Mouse (Mus musculus) midbrain, embryonic 16.5 days (tissue): ENCODE measurements at regions not wholly inside any gene's neighbourhood (a gene's known extent, or its start where the extent isn't known, plus 50 kb on each side); places are given as distances from the start of the nearest gene placed in this dataset.

ENCODE experiments used
- ATAC-seq: fragments of 200-750 bp; cut with Nextera tagmentation; 2 replicates; pipeline ENCODE4 v1.8.0; 2017; ENCODE audit warnings: moderate TSS enrichment
- H3K27ac ChIP-seq: fragments of 300-500 bp; sonication (generic); 2 replicates; pipeline ENCODE4 v1.5.1; 2014; ENCODE audit warnings: mild to moderate bottlenecking, low read length, mixed read lengths
- H3K27me3 ChIP-seq: fragments of 300-500 bp; sonication (generic); 2 replicates; pipeline ENCODE4 v1.6.1; 2014; ENCODE audit warnings: low read depth, low read length, mixed read lengths; ENCODE audit not compliant: control insufficient read depth, insufficient read depth
- H3K36me3 ChIP-seq: fragments of 300-500 bp; sonication (generic); 2 replicates; pipeline ENCODE4 v1.6.1; 2014; ENCODE audit warnings: mild to moderate bottlenecking, low read length, moderate library complexity, mixed read lengths; ENCODE audit not compliant: control insufficient read depth, insufficient read depth
- H3K4me1 ChIP-seq: fragments of 300-500 bp; sonication (generic); 2 replicates; pipeline ENCODE4 v1.6.1; 2014; ENCODE audit warnings: mild to moderate bottlenecking, low read length, mixed read lengths; ENCODE audit not compliant: control insufficient read depth, insufficient read depth
- H3K4me2 ChIP-seq: fragments of 300-500 bp; sonication (generic); 2 replicates; pipeline ENCODE4 v1.6.1; 2014; ENCODE audit warnings: mild to moderate bottlenecking, low read length, mixed read lengths
- H3K4me3 ChIP-seq: fragments of 300-500 bp; sonication (generic); 2 replicates; pipeline ENCODE4 v1.5.1; 2014; ENCODE audit warnings: low read depth, mild to moderate bottlenecking, low read length, moderate library complexity, mixed read lengths
- H3K9ac ChIP-seq: fragments of 300-500 bp; sonication (generic); 2 replicates; pipeline ENCODE4 v1.6.1; 2014; ENCODE audit warnings: low read depth, low read length, mixed read lengths
- H3K9me3 ChIP-seq: fragments of 300-500 bp; sonication (generic); replicated peaks from 2 replicates; pipeline ENCODE4 v1.6.1; 2014; ENCODE audit warnings: mild to moderate bottlenecking, low read length, mixed read lengths; ENCODE audit not compliant: control insufficient read depth, poor library complexity, severe bottlenecking
- WGBS: fragments of 180-500 bp; shearing (Covaris S2); extraction: QIAGEN DNeasy Blood & Tissue Kit; methylation state at CpG from one replicate; pipeline ENCODE4 v1.1.7; 2014; 5-methylcytosine and 5-hydroxymethylcytosine counted together

GRCm38 (mm10) chr2:133724310-133724709, 172.4 kb downstream of the Bmp2 start:
- Histone ChIP-seq H3K27me3 (no peaks in the 10 kb centered on the region), H3K9ac (no peak overlapping the region), H3K9me3 (no peaks in the 10 kb centered on the region), H3K27ac (no peak overlapping the region), H3K36me3 (no peaks in the 10 kb centered on the region), H3K4me1 (no peaks in the 10 kb centered on the region), H3K4me2 (no peak overlapping the region), H3K4me3 (no peak overlapping the region)
- ATAC-seq = no peak
- WGBS = 83% methylated on average over 7 of the region's 7 CpGs

GRCm38 (mm10) chr2:133724757-133725156, 172.8 kb downstream of the Bmp2 start:
- no peak for ATAC-seq
- WGBS = 57% methylated on average over 6 of the region's 6 CpGs
- H3K36me3 ChIP-seq = no peaks in the 10 kb centered on the region
- no peak overlapping the region for H3K4me3 ChIP-seq
- no peak overlapping the region for H3K4me2 ChIP-seq
- no peaks in the 10 kb centered on the region for H3K4me1 ChIP-seq
- H3K27ac ChIP-seq = no peak overlapping the region
- H3K9ac ChIP-seq = no peak overlapping the region
- no peaks in the 10 kb centered on the region for H3K27me3 ChIP-seq
- H3K9me3 ChIP-seq = no peaks in the 10 kb centered on the region

- ATAC-seq = no peak
- H3K4me3 ChIP-seq = no peak overlapping the region
- no peak overlapping the region for H3K27ac ChIP-seq
- no peaks in the 10 kb centered on the region for H3K36me3 ChIP-seq
- no peaks in the 10 kb centered on the region for H3K4me1 ChIP-seq
- H3K27me3 ChIP-seq = no peaks in the 10 kb centered on the region
- WGBS = 18% methylated on average over 9 of the region's 9 CpGs
- no peak overlapping the region for H3K9ac ChIP-seq
- no peak overlapping the region for H3K4me2 ChIP-seq
- no peaks in the 10 kb centered on the region for H3K9me3 ChIP-seq
Observed at GRCm38 (mm10) chr2:133734469-133735225, 182.7 kb downstream of the Bmp2 start.

- Histone ChIP-seq H3K27me3 (no peaks in the 10 kb centered on the region), H3K9ac (no peak overlapping the region), H3K27ac (no peak overlapping the region), H3K36me3 (no peaks in the 10 kb centered on the region), H3K4me2 (no peak overlapping the region), H3K4me3 (no peak overlapping the region), H3K4me1 (no peaks in the 10 kb centered on the region), H3K9me3 (no peaks in the 10 kb centered on the region)
- 92% methylated on average over 10 of the region's 10 CpGs for WGBS
- ATAC-seq = no peak
Observed at GRCm38 (mm10) chr2:133738839-133739430, 187.0 kb downstream of the Bmp2 start.

GRCm38 (mm10) chr2:133748493-133748892, 196.5 kb downstream of the Bmp2 start:
- no peaks in the 10 kb centered on the region for H3K4me1 ChIP-seq
- H3K4me2 ChIP-seq = no peak overlapping the region
- no peaks in the 10 kb centered on the region for H3K27me3 ChIP-seq
- H3K36me3 ChIP-seq = no peaks in the 10 kb centered on the region
- no peak for ATAC-seq
- H3K4me3 ChIP-seq = no peak overlapping the region
- H3K9me3 ChIP-seq = no peaks in the 10 kb centered on the region
- WGBS = 65% methylated on average over 4 of the region's 4 CpGs
- H3K9ac ChIP-seq = no peak overlapping the region
- no peak overlapping the region for H3K27ac ChIP-seq

GRCm38 (mm10) chr2:133749846-133750637, 198.1 kb downstream of the Bmp2 start:
- Histone ChIP-seq H3K4me2 (no peak overlapping the region), H3K27me3 (no peaks in the 10 kb centered on the region), H3K27ac (no peak overlapping the region), H3K4me1 (no peaks in the 10 kb centered on the region), H3K36me3 (no peaks in the 10 kb centered on the region), H3K9ac (no peak overlapping the region), H3K9me3 (no peaks in the 10 kb centered on the region), H3K4me3 (no peak overlapping the region)
- WGBS = 82% methylated on average over 4 of the region's 4 CpGs
- no peak for ATAC-seq

GRCm38 (mm10) chr2:133754088-133754487, 202.1 kb downstream of the Bmp2 start:
- no peaks in the 10 kb centered on the region for H3K27me3 ChIP-seq
- H3K9me3 ChIP-seq = no peaks in the 10 kb centered on the region
- H3K9ac ChIP-seq = no peak overlapping the region
- 87% methylated on average over 3 of the region's 3 CpGs for WGBS
- no peak overlapping the region for H3K4me3 ChIP-seq
- H3K4me1 ChIP-seq = no peaks in the 10 kb centered on the region
- ATAC-seq = no peak
- no peaks in the 10 kb centered on the region for H3K36me3 ChIP-seq
- H3K4me2 ChIP-seq = no peak overlapping the region
- no peak overlapping the region for H3K27ac ChIP-seq

GRCm38 (mm10) chr2:133761496-133761895, 209.5 kb downstream of the Bmp2 start:
- Histone ChIP-seq H3K27ac (no peak overlapping the region), H3K4me1 (no peaks in the 10 kb centered on the region), H3K9ac (no peak overlapping the region), H3K27me3 (no peaks in the 10 kb centered on the region), H3K4me2 (no peak overlapping the region), H3K4me3 (no peak overlapping the region), H3K9me3 (no peaks in the 10 kb centered on the region), H3K36me3 (no peaks in the 10 kb centered on the region)
- ATAC-seq = no peak
- WGBS = 78% methylated on average over 7 of the region's 7 CpGs

GRCm38 (mm10) chr2:133768546-133768945, 216.6 kb downstream of the Bmp2 start:
- WGBS = 92% methylated on average over 1 of the region's 1 CpGs

More at GRCm38 (mm10) chr2:133768546-133768945, 216.6 kb downstream of the Bmp2 start:
- Histone ChIP-seq H3K9me3 (no peaks in the 10 kb centered on the region), H3K9ac (no peak overlapping the region), H3K4me3 (no peak overlapping the region), H3K4me1 (no peaks in the 10 kb centered on the region), H3K4me2 (no peak overlapping the region), H3K27me3 (no peaks in the 10 kb centered on the region), H3K36me3 (no peaks in the 10 kb centered on the region), H3K27ac (no peak overlapping the region)
- ATAC-seq = no peak
